Mouse (Mus musculus) liver, postnatal 0 days (tissue): ENCODE data around the gene Vsx1. TPM values are rescaled to one million over a fixed set of nuclear protein-coding genes. Genes with fewer than 3 reads are reported as not detected.

ENCODE experiments used
- ATAC-seq: fragments of 200-750 bp; cut with Nextera tagmentation; 2 replicates; pipeline ENCODE4 v1.8.0; 2017; ENCODE audit warnings: mild to moderate bottlenecking, moderate library complexity
- DNase-seq: peaks from one replicate; pipeline ENCODE4 v3.0.0-alpha.2; 2016
- H3K27ac ChIP-seq: fragments of 300-500 bp; sonication (generic); 2 replicates; pipeline ENCODE4 v1.5.1; 2014; ENCODE audit warnings: antibody characterized with exemption, moderate library complexity, mild to moderate bottlenecking, low read depth
- H3K27me3 ChIP-seq: fragments of 300-500 bp; sonication (generic); 2 replicates; pipeline ENCODE4 v1.6.1; 2014; ENCODE audit warnings: low read length, control low read depth, mixed read lengths; ENCODE audit not compliant: insufficient read depth
- H3K36me3 ChIP-seq: fragments of 300-500 bp; sonication (generic); replicated peaks from 2 replicates; pipeline ENCODE4 v1.6.1; 2014; ENCODE audit warnings: mild to moderate bottlenecking, control low read depth, low read length, moderate library complexity, mixed read lengths; ENCODE audit not compliant: insufficient read depth
- H3K4me1 ChIP-seq: fragments of 300-500 bp; sonication (generic); 2 replicates; pipeline ENCODE4 v1.6.1; 2014; ENCODE audit warnings: antibody characterized with exemption, mild to moderate bottlenecking, control low read depth; ENCODE audit not compliant: insufficient read depth
- H3K4me2 ChIP-seq: fragments of 300-500 bp; sonication (generic); 2 replicates; pipeline ENCODE4 v1.6.1; 2014; ENCODE audit warnings: low read depth, mild to moderate bottlenecking, low read length, moderate library complexity, mixed read lengths
- H3K4me3 ChIP-seq: fragments of 300-500 bp; sonication (generic); 2 replicates; pipeline ENCODE4 v1.5.1; 2014; ENCODE audit warnings: low read depth, low read length
- H3K9ac ChIP-seq: fragments of 300-500 bp; sonication (generic); replicated peaks from 2 replicates; pipeline ENCODE4 v1.6.1; 2014; ENCODE audit warnings: mild to moderate bottlenecking, moderate library complexity
- H3K9me3 ChIP-seq: fragments of 300-500 bp; sonication (generic); 2 replicates; pipeline ENCODE4 v1.6.1; 2016; ENCODE audit warnings: mild to moderate bottlenecking, control low read depth, low read length, mixed read lengths
- CTCF ChIP-seq: sonication (generic); IDR thresholded peaks from 2 replicates; pipeline ENCODE4 v1.5.1; 2016; ENCODE audit warnings: antibody characterized with exemption, low read depth
- EP300 ChIP-seq: IDR thresholded peaks from 2 replicates; pipeline ENCODE4 v1.6.1; 2016; ENCODE audit warnings: antibody characterized with exemption, low read depth, mild to moderate bottlenecking
- WGBS: fragments of 180-500 bp; shearing (Covaris S2); extraction: QIAGEN DNeasy Blood & Tissue Kit; methylation state at CpG from one replicate; pipeline ENCODE4 v1.1.7; 2014; ENCODE audit not compliant: insufficient replicate concordance; 5-methylcytosine and 5-hydroxymethylcytosine counted together
- polyA plus RNA-seq: library from polyadenylated mRNA; unstranded; fragments of >200 nt; fragmentation: Nextera tagmentation; extraction: Ambion mirVana; gene quantifications from 2 replicates; pipeline ENCODE4 v1.2.1, GENCODE M21; 2015

Gene Vsx1
- not detected in 2 replicates for polyA plus RNA-seq

- ATAC-seq = no peak
- WGBS = 50% methylated on average over 16 of the region's 16 CpGs
- no peaks in the 10 kb centered on the region for H3K36me3 ChIP-seq
- peaks cover 44% of the 10 kb centered on the region for H3K27me3 ChIP-seq
- no peak for TF ChIP-seq EP300
- no peak for TF ChIP-seq CTCF
- H3K4me3 ChIP-seq = peak within 1 kb of the TSS; percentile 13; the same call in 1 of the 2 replicates
- H3K9me3 ChIP-seq = no peaks in the 10 kb centered on the region
- no peak for DNase-seq
- peak within 1 kb of the TSS; percentile 51 for H3K4me2 ChIP-seq
- no peak within 1 kb of the TSS for H3K27ac ChIP-seq
- H3K9ac ChIP-seq = no peak within 1 kb of the TSS
- no peaks in the 10 kb centered on the region for H3K4me1 ChIP-seq
Measured at GRCm38 (mm10) chr2:150689223-150689800, at the start of gene Vsx1. TSS of gene Vsx1 (minus strand) at chr2:150689360.

- no peak overlapping the region for H3K4me3 ChIP-seq
- ATAC-seq (no peak), DNase-seq (no peak)
- TF ChIP-seq CTCF = no peak
- TF ChIP-seq EP300 = no peak
- no peak overlapping the region for H3K9ac ChIP-seq
- WGBS = 63% methylated on average over 9 of the region's 9 CpGs
- H3K4me2 ChIP-seq = no peak overlapping the region
- H3K4me1 ChIP-seq = no peaks in the 10 kb centered on the region
- no peaks in the 10 kb centered on the region for H3K36me3 ChIP-seq
- no peak overlapping the region for H3K27ac ChIP-seq
- no peaks in the 10 kb centered on the region for H3K9me3 ChIP-seq
- H3K27me3 ChIP-seq = no peaks in the 10 kb centered on the region
Measured at GRCm38 (mm10) chr2:150737881-150738280, 48.7 kb upstream of the Vsx1 start.

GRCm38 (mm10) chr2:150735756-150736576, 46.8 kb upstream of the Vsx1 start:
- Histone ChIP-seq H3K27me3 (no peaks in the 10 kb centered on the region), H3K9me3 (no peaks in the 10 kb centered on the region), H3K9ac (no peak overlapping the region), H3K4me3 (no peak overlapping the region), H3K4me1 (no peaks in the 10 kb centered on the region), H3K4me2 (no peak overlapping the region), H3K36me3 (no peaks in the 10 kb centered on the region), H3K27ac (no peak overlapping the region)
- DNase-seq (no peak), ATAC-seq (no peak)
- WGBS = 67% methylated on average over 11 of the region's 11 CpGs
- TF ChIP-seq EP300 (no peak), CTCF (no peak)

DNA sequence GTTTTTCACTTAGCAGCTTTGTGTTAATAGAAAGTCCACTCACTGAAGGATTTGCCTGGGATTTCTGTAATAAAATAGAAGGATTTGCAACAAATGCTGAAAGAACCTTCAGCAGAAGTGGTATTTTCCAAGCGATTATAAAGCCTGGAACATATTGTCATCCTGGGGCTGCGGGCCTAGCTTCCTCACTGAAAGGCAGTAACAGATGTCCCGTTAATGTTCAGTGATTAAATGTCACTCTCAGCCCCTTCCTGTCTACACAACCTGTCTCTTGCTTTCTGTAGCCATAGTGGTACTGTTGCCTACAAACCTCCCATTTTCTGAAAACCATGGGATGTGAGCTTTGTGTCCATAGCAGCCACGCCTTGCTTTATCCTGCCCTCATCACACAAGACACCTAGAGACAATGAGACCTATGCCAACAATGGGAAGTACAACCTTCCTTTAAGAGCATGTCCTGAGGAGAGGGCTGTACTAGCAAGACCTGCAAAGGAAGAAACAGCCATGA, 23.1 kb upstream of the Vsx1 start:
- no peak overlapping the region for H3K4me2 ChIP-seq
- no peak overlapping the region for H3K27ac ChIP-seq
- no peaks in the 10 kb centered on the region for H3K9me3 ChIP-seq
- no peak for TF ChIP-seq CTCF
- no peak for TF ChIP-seq EP300
- H3K4me3 ChIP-seq = no peak overlapping the region
- H3K27me3 ChIP-seq = no peaks in the 10 kb centered on the region
- H3K9ac ChIP-seq = no peak overlapping the region
- H3K4me1 ChIP-seq = no peaks in the 10 kb centered on the region
- no peak for ATAC-seq
- DNase-seq = no peak
- H3K36me3 ChIP-seq = no peaks in the 10 kb centered on the region
- WGBS = 71% methylated on average over 4 of the region's 4 CpGs

GRCm38 (mm10) chr2:150691481-150692170, 2.5 kb upstream of the Vsx1 start:
- H3K9ac ChIP-seq = no peak overlapping the region
- no peaks in the 10 kb centered on the region for H3K9me3 ChIP-seq
- ATAC-seq = no peak
- H3K4me2 ChIP-seq = no peak overlapping the region
- 64% methylated on average over 6 of the region's 6 CpGs for WGBS
- H3K36me3 ChIP-seq = no peaks in the 10 kb centered on the region
- no peak for DNase-seq
- TF ChIP-seq EP300 = no peak
- H3K4me1 ChIP-seq = no peaks in the 10 kb centered on the region
- peaks cover 43% of the 10 kb centered on the region for H3K27me3 ChIP-seq
- no peak overlapping the region for H3K4me3 ChIP-seq
- no peak overlapping the region for H3K27ac ChIP-seq

- no peaks in the 10 kb centered on the region for H3K9me3 ChIP-seq
- H3K4me2 ChIP-seq = no peak overlapping the region
- ATAC-seq = no peak
- no peak overlapping the region for H3K27ac ChIP-seq
- no peaks in the 10 kb centered on the region for H3K4me1 ChIP-seq
- peaks cover 44% of the 10 kb centered on the region for H3K27me3 ChIP-seq
- no peaks in the 10 kb centered on the region for H3K36me3 ChIP-seq
- TF ChIP-seq CTCF (no peak), EP300 (no peak)
- H3K9ac ChIP-seq = no peak overlapping the region
- WGBS = 9% methylated on average over 11 of the region's 11 CpGs
- no peak for DNase-seq
- H3K4me3 ChIP-seq = no peak overlapping the region
Measured at GRCm38 (mm10) chr2:150690216-150690615, 1.1 kb upstream of the Vsx1 start.
